13 mouse cellular contexts compared by ENCODE assay signal in genomic region chr5:46182157-46182556, GRCm38 (mm10).
A peak's percentile ranks its signal among the peaks of the same experiment; 100 is the strongest.
DNase-seq lines count a peak whose midpoint lies in the region; ATAC-seq and TF ChIP-seq lines count a peak whose summit lies in the region.
"Had no signal": no experiment of that assay in that cellular context is flagged by ENCODE, and none has a peak within 500 bp of the region (broad histone marks: within the 10 kb centered on the region; RNA-seq: fewer than 3 reads in every experiment).

No protein-coding gene starts in this region.

- H3K9ac ChIP-seq in heart, embryonic 11.5 days (ENCODE audit: low read depth, low read length) = no peak overlapping the region
- H3K9ac ChIP-seq: heart, embryonic 13.5 days; hindbrain, embryonic 12.5 days; liver, embryonic 13.5 days had no signal

- WGBS in kidney, adult 2 months = 33% methylated on average over 2 of the region's 2 CpGs
- WGBS in heart, embryonic 11.5 days (ENCODE audit: insufficient replicate concordance) = 70% methylated on average over 2 of the region's 2 CpGs

- H3K4me1 ChIP-seq in kidney, adult 2 months (ENCODE audit: control insufficient read depth, insufficient read depth, low read length) = no peaks in the 10 kb centered on the region; the same call in 1 of the 2 replicates
- no peaks in the 10 kb centered on the region for H3K4me1 ChIP-seq in heart, embryonic 11.5 days (ENCODE audit: control insufficient read depth, insufficient read depth, low read length)
- H3K4me1 ChIP-seq: heart, embryonic 13.5 days; hindbrain, embryonic 12.5 days; liver, embryonic 13.5 days had no signal

- H3K27me3 ChIP-seq in kidney, adult 2 months (replicated peaks; ENCODE audit: control insufficient read depth, insufficient read depth, low read length) = no peaks in the 10 kb centered on the region
- no peaks in the 10 kb centered on the region for H3K27me3 ChIP-seq in heart, embryonic 11.5 days (ENCODE audit: control insufficient read depth, insufficient read depth, low read length)
- H3K27me3 ChIP-seq: heart, embryonic 13.5 days; hindbrain, embryonic 12.5 days; liver, embryonic 13.5 days had no signal

- intact Hi-C loops in left cerebral cortex, postnatal 4 days (cut with DNase I) = no loop called here

- ATAC-seq in heart, embryonic 11.5 days (replicated peaks; ENCODE audit: insufficient number of reproducible peaks, low FRiP score, low TSS enrichment) = no peak

- H3K4me2 ChIP-seq in heart, embryonic 11.5 days = no peak overlapping the region
- H3K4me2 ChIP-seq: heart, embryonic 13.5 days; hindbrain, embryonic 12.5 days; liver, embryonic 13.5 days had no signal

- no peaks in the 10 kb centered on the region for H3K9me3 ChIP-seq in heart, embryonic 11.5 days (replicated peaks; ENCODE audit: control insufficient read depth, low read length)
- H3K9me3 ChIP-seq: heart, embryonic 13.5 days; hindbrain, embryonic 12.5 days; liver, embryonic 13.5 days had no signal

- no peaks in the 10 kb centered on the region for H3K36me3 ChIP-seq in kidney, adult 2 months (ENCODE audit: control insufficient read depth, insufficient read depth, low read length)
- H3K36me3 ChIP-seq in heart, embryonic 11.5 days (ENCODE audit: control insufficient read depth, insufficient read depth, low read length) = no peaks in the 10 kb centered on the region
- H3K36me3 ChIP-seq: heart, embryonic 13.5 days; hindbrain, embryonic 12.5 days; liver, embryonic 13.5 days had no signal

- no peak for TF ChIP-seq POLR2A in kidney, adult 2 months (IDR thresholded peaks at IDR 0.05; ENCODE audit: low read depth, low read length)

- no peak overlapping the region for H3K4me3 ChIP-seq in kidney, adult 2 months (ENCODE audit: insufficient read depth, low read depth, low read length)
- no peak overlapping the region for H3K4me3 ChIP-seq in heart, embryonic 11.5 days (ENCODE audit: low read depth, low read length)
- H3K4me3 ChIP-seq: heart, embryonic 13.5 days; hindbrain, embryonic 12.5 days; liver, embryonic 13.5 days had no signal

- no peak overlapping the region for H3K27ac ChIP-seq in kidney, adult 2 months (ENCODE audit: insufficient read depth, low read depth, low read length)
- H3K27ac ChIP-seq in heart, embryonic 11.5 days (ENCODE audit: low read depth, low read length) = no peak overlapping the region
- H3K27ac ChIP-seq: heart, embryonic 13.5 days; hindbrain, embryonic 12.5 days; liver, embryonic 13.5 days; macrophage had no signal

- peak; percentile 48 to 65 for DNase-seq in cerebellum, postnatal 10 days
- DNase-seq in cerebellum, adult 9-10 months = no peak
- DNase-seq in left cerebral cortex, postnatal 4 days = peak; percentile 46
- no peak for DNase-seq in left cerebral cortex, adult 11 months (ENCODE audit: low spot score)
- peak; percentile 86 for DNase-seq in kidney, adult 2 months
- peak; percentile 42 for DNase-seq in mesoderm, embryonic 11.5 days (ENCODE audit: low read depth, low spot score)
- no peak for DNase-seq in lung, postnatal 36 days
- DNase-seq: gastrocnemius, postnatal 10 days; liver, embryonic 13.5 days had no signal

- TF ChIP-seq CTCF in kidney, adult 2 months (conservative IDR thresholded peaks at IDR 0.05; ENCODE audit: insufficient read depth, insufficient read length, low read depth, low read length) = no peak

Comparison
In these comparisons a context has a peak if more than half of its experiments do, and no peak if none do; other contexts are left out.
1. DNase-seq: peak in cerebellum, postnatal 10 days (2 of 2), left cerebral cortex, postnatal 4 days (single experiment), kidney, adult 2 months (single experiment) and mesoderm, embryonic 11.5 days (single experiment); none in cerebellum, adult 9-10 months (single experiment), left cerebral cortex, adult 11 months (single experiment) and lung, postnatal 36 days (single experiment).